Mouse (Mus musculus) hindbrain, embryonic 14.5 days (tissue): ENCODE results near the gene Olfr769. TPM values are rescaled to one million over a fixed set of nuclear protein-coding genes. Genes with fewer than 3 reads are reported as not detected.

Experiments
- polyA plus RNA-seq: library from polyadenylated mRNA; unstranded; fragments of >200 nt; fragmentation: Nextera tagmentation; extraction: Ambion mirVana; gene quantifications from 2 replicates; pipeline ENCODE4 v1.2.1, GENCODE M21; 2014

Olfr769 gene
- polyA plus RNA-seq, 1 experiment from 2014 or later = not detected

Other genes starting within 250 kb of the Olfr769 start
- gene Gdf11, start 226.1 kb downstream of the Olfr769 start, polyA plus RNA-seq = 5.9 and 6.7 TPM in 2 replicates
- gene Cd63, start 216.9 kb downstream of the Olfr769 start, polyA plus RNA-seq = 215 and 239 TPM in 2 replicates
- gene Rdh5, start 195.0 kb downstream of the Olfr769 start, polyA plus RNA-seq = 17.6 and 20.4 TPM in 2 replicates
- 228 and 269 TPM in 2 replicates for gene Bloc1s1, start 193.8 kb downstream of the Olfr769 start, polyA plus RNA-seq
- 6.2 and 7.2 TPM in 2 replicates for gene Itga7, start 184.0 kb downstream of the Olfr769 start, polyA plus RNA-seq
- gene Mettl7b, start 156.9 kb downstream of the Olfr769 start, polyA plus RNA-seq = not detected in 2 replicates
- not detected in 2 replicates for gene Olfr9, start 128.4 kb downstream of the Olfr769 start, polyA plus RNA-seq
- not detected in 2 replicates for gene Olfr763, start 107.1 kb downstream of the Olfr769 start, polyA plus RNA-seq
- gene Olfr764-ps1, start 78.0 kb downstream of the Olfr769 start, polyA plus RNA-seq = not detected in 2 replicates
- gene Olfr765, start 67.9 kb downstream of the Olfr769 start, polyA plus RNA-seq = not detected in 2 replicates
- gene Olfr766-ps1, start 48.9 kb downstream of the Olfr769 start, polyA plus RNA-seq = not detected in 2 replicates
- not detected in 2 replicates for gene Olfr767, start 35.0 kb downstream of the Olfr769 start, polyA plus RNA-seq
- not detected in 2 replicates for gene Olfr768, start 18.5 kb downstream of the Olfr769 start, polyA plus RNA-seq
- gene Olfr770, start 21.1 kb upstream of the Olfr769 start, polyA plus RNA-seq = not detected in 2 replicates
- not detected in 2 replicates for gene Olfr771, start 46.9 kb upstream of the Olfr769 start, polyA plus RNA-seq
- gene Olfr772, start 60.1 kb upstream of the Olfr769 start, polyA plus RNA-seq = not detected in 2 replicates
- gene Olfr773, start 69.6 kb upstream of the Olfr769 start, polyA plus RNA-seq = not detected in 2 replicates
- gene Olfr774, start 118.3 kb upstream of the Olfr769 start, polyA plus RNA-seq = not detected in 2 replicates
- gene Olfr775, start 130.6 kb upstream of the Olfr769 start, polyA plus RNA-seq = not detected in 2 replicates
- gene Olfr776, start 141.3 kb upstream of the Olfr769 start, polyA plus RNA-seq = not detected in 2 replicates
- gene Olfr777, start 153.6 kb upstream of the Olfr769 start, polyA plus RNA-seq = not detected in 2 replicates
- gene Olfr780, start 200.3 kb upstream of the Olfr769 start, polyA plus RNA-seq = not detected in 2 replicates
- not detected in 2 replicates for gene Olfr781, start 211.0 kb upstream of the Olfr769 start, polyA plus RNA-seq
- not detected in 2 replicates for gene Olfr782, start 231.0 kb upstream of the Olfr769 start, polyA plus RNA-seq